Mouse (Mus musculus) MEL (cell line): ENCODE results near the gene Trir.

Source experiments
- CTCF ChIP-seq, 3 experiments: IDR thresholded peaks in 2 of 3; conservative IDR thresholded peaks in 1 of 3; 2 replicates each; pipeline ENCODE4 v1.5.1; 2011 to 2012; ENCODE audit warnings: low read length in 3 of 3, low read depth in 2 of 3, mild to moderate bottlenecking in 2 of 3, improper control_type of control experiment in 1 of 3, inconsistent platforms in 1 of 3, mixed read lengths in 1 of 3, moderate library complexity in 1 of 3; ENCODE audit not compliant: control insufficient read depth in 1 of 3, insufficient read depth in 1 of 3, poor library complexity in 1 of 3, severe bottlenecking in 1 of 3
- EP300 ChIP-seq, 2 experiments: IDR thresholded peaks; 2 replicates each; pipeline ENCODE4 v1.6.1; 2011; ENCODE audit warnings: improper control_type of control experiment in 2 of 2, low read length in 2 of 2, low read depth in 1 of 2, mild to moderate bottlenecking in 1 of 2
- ETS1 ChIP-seq: IDR thresholded peaks from 2 replicates; pipeline ENCODE4 v1.6.1; 2012; ENCODE audit warnings: low read depth, mild to moderate bottlenecking, inconsistent platforms, low read length, improper control_type of control experiment, moderate library complexity
- JUND ChIP-seq: IDR thresholded peaks from 2 replicates; pipeline ENCODE4 v1.6.1; 2011; ENCODE audit warnings: low read depth, mild to moderate bottlenecking, improper control_type of control experiment, low read length
- MAFK ChIP-seq: IDR thresholded peaks from 2 replicates; pipeline ENCODE4 v1.6.1; 2011; ENCODE audit warnings: low read depth, mild to moderate bottlenecking, low read length, improper control_type of control experiment, borderline replicate concordance
- NRF1 ChIP-seq: IDR thresholded peaks from 2 replicates; pipeline ENCODE4 v1.6.1; 2014; ENCODE audit warnings: low read depth, mild to moderate bottlenecking, inconsistent platforms, low read length, improper control_type of control experiment, moderate library complexity; ENCODE audit not compliant: poor library complexity, insufficient read depth, severe bottlenecking
- POLR2A ChIP-seq, 2 experiments: IDR thresholded peaks; 2 replicates each; pipeline ENCODE4 v1.6.1; 2011 to 2012; ENCODE audit warnings: low read length in 2 of 2, mild to moderate bottlenecking in 2 of 2, control low read depth in 1 of 2, improper control_type of control experiment in 1 of 2, low read depth in 1 of 2, moderate library complexity in 1 of 2; ENCODE audit not compliant: control insufficient read depth in 1 of 2, insufficient read depth in 1 of 2, poor library complexity in 1 of 2

- TF ChIP-seq NRF1 (no peak), POLR2A (IDR thresholded peaks at IDR 0.05; ENCODE audit: control insufficient read depth in 1 of 2, insufficient read depth in 1 of 2, low read depth in 1 of 2, low read length in 2 of 2, poor library complexity in 1 of 2) (0 out of 4 replicates have a peak, but pooled peaks of 1 of the 2 experiments have one; percentile 6), CTCF (IDR thresholded peaks at IDR 0.05 in 2 of 3, conservative IDR thresholded peaks at IDR 0.05 in 1 of 3; ENCODE audit: control insufficient read depth in 1 of 3, insufficient read depth in 1 of 3, low read depth in 2 of 3, low read length in 3 of 3, poor library complexity in 1 of 3, severe bottlenecking in 1 of 3) (no peak), JUND (no peak), EP300 (IDR thresholded peaks at IDR 0.05; ENCODE audit: low read depth in 1 of 2, low read length in 2 of 2) (no peak), MAFK (no peak), ETS1 (no peak)
Measured at GRCm38 (mm10) chr8:85034764-85035163, 8.1 kb downstream of the Trir start.
